9 mouse cellular contexts compared by ENCODE assay signal in genomic region chr16:72028216-72028610, GRCm38 (mm10).
DNase-seq lines count a peak whose midpoint lies in the region; ATAC-seq and TF ChIP-seq lines count a peak whose summit lies in the region.
"Had no signal": no experiment of that assay in that cellular context is flagged by ENCODE, and none has a peak within 500 bp of the region (broad histone marks: within the 10 kb centered on the region; RNA-seq: fewer than 3 reads in every experiment).

No protein-coding gene starts in this region.

- WGBS in forebrain, embryonic 10.5 days: 3% methylated on average over 6 of the region's 6 CpGs
- whole genome bisulfite sequencing in intestine, embryonic 15.5 days: 7% methylated on average over 6 of the region's 6 CpGs
- 3% methylated on average over 6 of the region's 6 CpGs for WGBS in neural tube, embryonic 14.5 days

- no peaks in the 10 kb centered on the region for H3K9me3 ChIP-seq in forebrain, embryonic 10.5 days
- H3K9me3 ChIP-seq in intestine, embryonic 15.5 days: no peaks in the 10 kb centered on the region
- no peaks in the 10 kb centered on the region for H3K9me3 ChIP-seq in neural tube, embryonic 14.5 days (ENCODE audit: control insufficient read depth, low read length)
- H3K9me3 ChIP-seq: megakaryocyte, embryonic 14.5 days had no signal

- DNase-seq in layer of hippocampus, adult 2 months (ENCODE audit: low spot score in 2 of 2): no peak
- DNase-seq in layer of hippocampus, postnatal 14 days (ENCODE audit: low spot score in 2 of 2): no peak
- DNase-seq in forebrain, embryonic 10.5 days (ENCODE audit: extremely low spot score, low spot score): no peak
- DNase-seq in gastrocnemius, adult 8-10 months (ENCODE audit: low spot score in 2 of 2): no peak
- DNase-seq in Muller cell, postnatal 12 days (ENCODE audit: inconsistent ontology term): no peak
- DNase-seq in embryo, embryonic 10 days (ENCODE audit: low spot score): no peak

- no peak for ATAC-seq in intestine, embryonic 15.5 days
- ATAC-seq in neural tube, embryonic 14.5 days (ENCODE audit: low read depth): peak; percentile 26

- no peak overlapping the region; the same call in 1 of the 2 replicates for H3K9ac ChIP-seq in intestine, embryonic 15.5 days
- peak overlapping the region; percentile 78 for H3K9ac ChIP-seq in neural tube, embryonic 14.5 days (replicated peaks; ENCODE audit: low read depth, low read length)

- H3K36me3 ChIP-seq in forebrain, embryonic 10.5 days (replicated peaks): no peaks in the 10 kb centered on the region
- no peaks in the 10 kb centered on the region for H3K36me3 ChIP-seq in intestine, embryonic 15.5 days
- H3K36me3 ChIP-seq in neural tube, embryonic 14.5 days (ENCODE audit: control insufficient read depth, insufficient read depth, low read length): no peaks in the 10 kb centered on the region

- TF ChIP-seq CTCF in layer of hippocampus, adult 2 months (conservative IDR thresholded peaks at IDR 0.05): no peak

- H3K4me1 ChIP-seq in forebrain, embryonic 10.5 days: peaks cover 17% of the 10 kb centered on the region
- 0 out of 2 replicates have a peak, but pooled peaks cover 5% of the 10 kb centered on the region for H3K4me1 ChIP-seq in intestine, embryonic 15.5 days (replicated peaks)
- H3K4me1 ChIP-seq in neural tube, embryonic 14.5 days (ENCODE audit: control insufficient read depth, insufficient read depth, low read length): no peaks in the 10 kb centered on the region

- H3K4me2 ChIP-seq in intestine, embryonic 15.5 days (replicated peaks): peak overlapping the region; percentile 74
- H3K4me2 ChIP-seq in neural tube, embryonic 14.5 days (ENCODE audit: low read depth, low read length): peak overlapping the region; percentile 77

- peak overlapping the region; percentile 66 for H3K4me3 ChIP-seq in layer of hippocampus, adult 2 months
- peak overlapping the region; percentile 58 for H3K4me3 ChIP-seq in forebrain, embryonic 10.5 days
- H3K4me3 ChIP-seq in intestine, embryonic 15.5 days (replicated peaks): peak overlapping the region; percentile 33
- H3K4me3 ChIP-seq in neural tube, embryonic 14.5 days (ENCODE audit: low read depth, low read length): peak overlapping the region; percentile 47

- peaks cover 28% of the 10 kb centered on the region for H3K27me3 ChIP-seq in forebrain, embryonic 10.5 days (ENCODE audit: poor library complexity, severe bottlenecking)
- peaks cover 15% of the 10 kb centered on the region; the same call in 1 of the 2 replicates for H3K27me3 ChIP-seq in intestine, embryonic 15.5 days (replicated peaks)
- H3K27me3 ChIP-seq in neural tube, embryonic 14.5 days (ENCODE audit: control insufficient read depth, insufficient read depth, low read length): peaks cover 4% of the 10 kb centered on the region; the same call in 1 of the 2 replicates

- H3K27ac ChIP-seq in layer of hippocampus, adult 2 months: peak overlapping the region; percentile 72; the same call in 1 of the 2 replicates
- H3K27ac ChIP-seq in forebrain, embryonic 10.5 days: peak overlapping the region; percentile 58
- no peak overlapping the region for H3K27ac ChIP-seq in intestine, embryonic 15.5 days
- peak overlapping the region; percentile 88 for H3K27ac ChIP-seq in neural tube, embryonic 14.5 days (ENCODE audit: low read depth, low read length)
